Mouse (Mus musculus) testis, postnatal 10 days (tissue): ENCODE results near the gene Prg3.

ENCODE experiments used
- DNase-seq: peaks from one replicate; pipeline ENCODE4 v3.0.0; 2021; ENCODE audit warnings: low spot score

Gene Prg3

GRCm38 (mm10) chr2:84996376-84996775, 8.4 kb downstream of the Prg3 start:
- DNase-seq: no peak

GRCm38 (mm10) chr2:84999486-85000181, 11.6 kb downstream of the Prg3 start:
- no peak for DNase-seq

GRCm38 (mm10) chr2:85001497-85001896, 13.5 kb downstream of the Prg3 start:
- no peak for DNase-seq

- no peak for DNase-seq
These were observed 14.6 kb downstream of the Prg3 start for GRCm38 (mm10) chr2:85002575-85002974.

GRCm38 (mm10) chr2:85004341-85004740, 16.3 kb downstream of the Prg3 start:
- DNase-seq: no peak

GRCm38 (mm10) chr2:85006600-85006999, 18.6 kb downstream of the Prg3 start:
- no peak for DNase-seq

GRCm38 (mm10) chr2:85007729-85008128, 19.7 kb downstream of the Prg3 start:
- no peak for DNase-seq

- no peak for DNase-seq
These were observed 21.2 kb downstream of the Prg3 start for GRCm38 (mm10) chr2:85009212-85009611.

GRCm38 (mm10) chr2:85011906-85012604, 24.0 kb downstream of the Prg3 start:
- peak; percentile 51 for DNase-seq

GRCm38 (mm10) chr2:85012679-85013078, 24.7 kb downstream of the Prg3 start:
- DNase-seq: no peak

- no peak for DNase-seq
These were observed 26.0 kb downstream of the Prg3 start for GRCm38 (mm10) chr2:85013826-85014587.

GRCm38 (mm10) chr2:85014588-85014982, 26.6 kb downstream of the Prg3 start:
- DNase-seq: no peak

GRCm38 (mm10) chr2:85022043-85022442, 34.0 kb downstream of the Prg3 start:
- no peak for DNase-seq

GRCm38 (mm10) chr2:85026178-85026577, 38.2 kb downstream of the Prg3 start:
- DNase-seq: no peak

- no peak for DNase-seq
These were observed 39.3 kb downstream of the Prg3 start for GRCm38 (mm10) chr2:85027281-85027680.

GRCm38 (mm10) chr2:85029897-85030296, 41.9 kb downstream of the Prg3 start:
- DNase-seq: no peak

GRCm38 (mm10) chr2:85030989-85031388, 43.0 kb downstream of the Prg3 start:
- no peak for DNase-seq

- no peak for DNase-seq
These were observed 45.1 kb downstream of the Prg3 start for GRCm38 (mm10) chr2:85033121-85033520.

- no peak for DNase-seq
These were observed 46.2 kb downstream of the Prg3 start for GRCm38 (mm10) chr2:85034169-85034568.

- DNase-seq: no peak
These were observed 48.6 kb downstream of the Prg3 start for GRCm38 (mm10) chr2:85036507-85037046.

- DNase-seq: peak; percentile 91
These were observed 49.3 kb downstream of the Prg3 start, which contains the start of the genes Ssrp1 and P2rx3 for GRCm38 (mm10) chr2:85037047-85038026. Gene Ssrp1, plus strand, starts transcription at chr2:85037234. Gene P2rx3, minus strand, starts transcription at chr2:85037462.
